Mouse (Mus musculus) hematopoietic multipotent progenitor cell, adult 10-12 weeks (in vitro differentiated cells): ENCODE measurements around the gene Sart3. TPM values are rescaled to one million over a fixed set of nuclear protein-coding genes. Genes with fewer than 3 reads are reported as not detected.

Experiments used
- polyA plus RNA-seq: library from polyadenylated mRNA; stranded (reverse); fragments of >175 nt; gene quantifications from 2 replicates; pipeline ENCODE4 v1.2.3, GENCODE M21; 2012; ENCODE audit warnings: low replicate concordance

Gene Sart3
- 29.0 and 31.3 TPM in 2 replicates for polyA plus RNA-seq

DNA sequence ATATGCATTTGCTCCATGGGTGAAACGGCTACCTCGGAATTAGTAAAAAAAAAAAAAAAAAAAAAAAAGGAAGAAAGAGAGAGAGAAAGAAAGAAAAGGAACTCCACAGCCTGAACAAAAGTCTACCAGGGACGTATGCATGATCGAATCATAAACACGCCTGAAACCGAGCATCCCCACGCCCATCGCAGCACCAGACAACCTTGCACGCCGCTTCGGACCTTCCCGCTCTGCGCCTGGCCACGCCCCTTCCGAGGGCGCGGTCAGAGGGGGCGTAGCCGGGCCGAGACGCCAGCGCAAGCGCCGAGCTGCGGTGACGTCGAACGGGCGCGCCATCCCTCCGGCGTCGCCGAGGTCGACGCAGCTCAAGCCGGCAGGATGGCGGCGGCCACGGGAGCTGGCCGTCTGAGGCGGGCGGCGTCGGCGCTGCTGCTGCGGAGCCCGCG is at the start of gene Sart3, which contains the start of gene Iscu:
Gene Sart3 (minus strand): TSS at position 61 of the 446 bp plus-strand sequence.
Gene Iscu (plus strand): TSS at position 299 of the 446 bp plus-strand sequence.

DNA sequence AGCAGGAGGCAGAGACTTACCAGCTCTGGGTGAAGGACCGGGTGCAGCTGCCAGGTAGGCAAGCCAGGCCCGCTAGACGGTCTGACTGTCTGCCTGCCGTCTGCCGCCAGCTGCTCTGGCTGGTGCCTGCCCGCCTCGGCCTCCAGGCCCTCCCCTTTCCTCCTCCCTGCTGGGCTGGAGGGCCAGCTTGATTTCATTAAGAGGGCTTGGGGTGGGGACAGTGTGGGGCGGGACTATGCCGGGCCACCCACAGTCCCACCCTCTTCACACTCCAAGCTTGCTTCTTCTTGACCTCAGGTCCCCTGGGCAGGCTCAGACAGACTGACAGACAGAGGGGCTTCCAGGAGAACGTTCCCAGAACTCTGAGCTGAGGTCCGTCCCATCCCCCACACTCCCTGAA is 28.0 kb upstream of the Sart3 start, which contains the start of gene Tmem119:
Gene Tmem119 (minus strand): TSS at position 237 of the 400 bp plus-strand sequence.

DNA sequence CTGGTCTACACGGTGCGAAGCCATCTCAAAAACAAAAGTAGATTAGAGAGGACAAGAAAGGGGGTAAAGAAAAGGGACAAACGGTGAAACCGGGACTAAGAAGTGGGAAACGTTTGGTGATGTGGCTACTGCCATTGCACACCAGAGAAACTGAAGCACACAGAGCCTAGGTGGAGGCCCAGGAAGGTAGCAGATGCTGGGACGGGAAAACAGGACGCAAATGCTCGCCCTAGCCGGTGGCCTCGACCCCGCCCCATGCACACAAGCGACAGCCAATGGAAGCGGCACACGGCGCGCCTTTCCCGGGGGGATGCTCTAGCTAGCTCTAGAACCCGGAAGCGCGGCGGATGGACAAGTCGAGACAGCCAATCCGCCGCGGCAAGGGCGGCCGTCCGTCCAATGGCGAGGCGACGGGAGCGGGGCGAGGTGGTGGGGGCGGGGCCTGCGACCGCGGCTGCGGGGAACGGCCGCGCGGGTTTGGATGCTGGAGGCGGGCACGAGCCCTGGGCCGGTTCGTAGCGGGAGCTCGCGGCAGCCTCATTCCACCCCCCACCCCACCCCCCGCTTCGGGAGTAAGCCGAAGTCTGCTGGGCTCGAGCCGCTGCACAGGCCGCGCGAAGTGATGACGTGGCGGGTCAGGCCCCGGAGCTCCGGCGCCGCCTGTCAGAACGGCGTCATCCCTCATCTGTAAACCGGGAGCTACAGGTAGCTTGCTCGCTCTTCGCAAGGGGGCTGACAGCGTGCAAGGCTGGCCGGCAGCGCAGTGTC is 36.8 kb downstream of the Sart3 start, which contains the start of gene Ficd:
Gene Ficd (plus strand): TSS at position 459 of the 768 bp plus-strand sequence.

DNA sequence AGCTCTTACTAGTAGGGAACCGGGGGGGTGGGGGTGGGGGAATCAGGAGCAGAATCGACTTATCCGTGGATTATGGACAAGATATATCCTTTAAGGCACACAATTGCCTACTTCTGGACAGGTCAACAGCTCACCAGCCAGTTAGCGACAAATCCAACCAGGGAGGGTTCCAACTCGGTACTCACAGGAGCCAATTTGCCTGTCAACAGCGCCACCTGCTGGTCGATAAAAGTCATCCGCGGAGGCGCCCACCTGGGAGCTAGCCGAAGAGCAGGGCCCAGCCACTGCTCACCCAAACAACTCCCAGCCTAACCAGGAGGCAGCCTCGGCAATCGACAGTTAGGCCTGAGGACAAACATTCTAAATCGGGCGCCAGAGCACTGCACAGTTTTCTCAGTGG is 47.9 kb downstream of the Sart3 start, which contains the start of gene 1700069L16Rik:
Gene 1700069L16Rik (minus strand): TSS at position 327 of the 400 bp plus-strand sequence.

Other genes starting within 250 kb of the Sart3 start
- gene Cmklr1, start 122.1 kb downstream of the Sart3 start, polyA plus RNA-seq: 1.9 and 5.8 TPM in 2 replicates
- gene 1700069L16Rik, start 47.7 kb downstream of the Sart3 start, polyA plus RNA-seq: not detected in 2 replicates
- 6.5 and 7.2 TPM in 2 replicates for gene Ficd, start 36.7 kb downstream of the Sart3 start, polyA plus RNA-seq
- 62.2 and 84.8 TPM in 2 replicates for gene Iscu, start 238 bp upstream of the Sart3 start, polyA plus RNA-seq
- 0.34 and 0.41 TPM in 2 replicates for gene Tmem119, start 28.0 kb upstream of the Sart3 start, polyA plus RNA-seq
- 595 and 1,736 TPM in 2 replicates for gene Selplg, start 60.1 kb upstream of the Sart3 start, polyA plus RNA-seq
- 33.7 and 39.1 TPM in 2 replicates for gene Coro1c, start 136.2 kb upstream of the Sart3 start, polyA plus RNA-seq
- 59.4 and 81.1 TPM in 2 replicates for gene Ssh1, start 221.4 kb upstream of the Sart3 start, polyA plus RNA-seq
- gene Dao, start 231.2 kb upstream of the Sart3 start, polyA plus RNA-seq: 0.34 and 1.1 TPM in 2 replicates